Mouse (Mus musculus): Measurements from ENCODE around the gene Gm9958.

GRCm38 (mm10) chr5:90370401-90370800 lies 3.4 kb downstream of the Gm9958 start:
- TF ChIP-seq POLR2A (IDR thresholded peaks at IDR 0.05; ENCODE audit: insufficient read length, low read depth), result no peak
- TF ChIP-seq TCF12 (IDR thresholded peaks at IDR 0.05; ENCODE audit: insufficient read depth, poor library complexity, severe bottlenecking), result no peak
- no peak for TF ChIP-seq MAX (IDR thresholded peaks at IDR 0.05; ENCODE audit: low read depth)
- TF ChIP-seq POLR2AphosphoS2 (IDR thresholded peaks at IDR 0.05; ENCODE audit: insufficient read length, low read depth), result no peak
- no peak for TF ChIP-seq SRF (IDR thresholded peaks at IDR 0.05; ENCODE audit: control insufficient read depth, insufficient read length, low read depth)
- TF ChIP-seq TCF3 (IDR thresholded peaks at IDR 0.05; ENCODE audit: insufficient read length, low read depth), result no peak
- TF ChIP-seq USF1 (IDR thresholded peaks at IDR 0.05; ENCODE audit: low read depth), result no peak
- no peak for TF ChIP-seq E2F4 (IDR thresholded peaks at IDR 0.05; ENCODE audit: insufficient read depth)
- TF ChIP-seq MYOD1 (IDR thresholded peaks at IDR 0.05; ENCODE audit: control insufficient read depth in 1 of 3, insufficient read length in 2 of 3, low read depth in 2 of 3), result no peak
- TF ChIP-seq CEBPB (IDR thresholded peaks at IDR 0.05; ENCODE audit: insufficient read depth, poor library complexity, severe bottlenecking), result no peak

All from myocyte (in vitro differentiated cells).